Mouse (Mus musculus) embryonic fibroblast, embryonic 13.5 days (primary cell): ENCODE results near the gene Sec14l4.
"Not testable (repeated sequence)": the region's sequence is repeated elsewhere in the genome, so short reads cannot be mapped to it uniquely, and the experiment has no call there.

Experiments used
- CTCF ChIP-seq: IDR thresholded peaks from 2 replicates; pipeline ENCODE4 v1.5.1; 2011; ENCODE audit warnings: mild to moderate bottlenecking, control low read depth, low read length, moderate library complexity, borderline replicate concordance; ENCODE audit not compliant: insufficient read depth
- POLR2A ChIP-seq: IDR thresholded peaks from 2 replicates; pipeline ENCODE4 v1.6.1; 2011; ENCODE audit warnings: low read depth, mild to moderate bottlenecking, control low read depth, low read length, moderate library complexity

GRCm38 (mm10) chr11:4015796-4016195 lies 15.5 kb upstream of the Sec14l4 start:
- TF ChIP-seq CTCF, POLR2A: not testable (repeated sequence)
